Mouse (Mus musculus) brown adipose tissue, adult 24 weeks (tissue): Measurements from ENCODE around the gene Ctdsp1. TPM values are rescaled to one million over a fixed set of nuclear protein-coding genes. Genes with fewer than 3 reads are reported as not detected.

Experiments
- H3K27ac ChIP-seq: fragments of 200-500 bp; replicated peaks from 2 replicates; pipeline ENCODE4 v1.5.1; 2012; ENCODE audit warnings: low read depth, mild to moderate bottlenecking, low read length
- H3K4me1 ChIP-seq: fragments of 200-500 bp; 2 replicates; pipeline ENCODE4 v1.6.1; 2012; ENCODE audit warnings: low read length, mixed read lengths; ENCODE audit not compliant: control insufficient read depth, insufficient read depth, insufficient read length
- H3K4me3 ChIP-seq: fragments of 200-500 bp; 2 replicates; pipeline ENCODE4 v1.5.1; 2012; ENCODE audit warnings: low read depth, mild to moderate bottlenecking, low read length, moderate library complexity; ENCODE audit not compliant: insufficient read depth
- polyA plus RNA-seq: library from polyadenylated mRNA; stranded (reverse); fragments of >200 nt; gene quantifications from 2 replicates; pipeline ENCODE4 v1.2.4, GENCODE M21; 2012; ENCODE audit not compliant: missing spikeins, insufficient read depth, insufficient read length

Gene Ctdsp1
- polyA plus RNA-seq, 1 experiment = 98.0 TPM

DNA sequence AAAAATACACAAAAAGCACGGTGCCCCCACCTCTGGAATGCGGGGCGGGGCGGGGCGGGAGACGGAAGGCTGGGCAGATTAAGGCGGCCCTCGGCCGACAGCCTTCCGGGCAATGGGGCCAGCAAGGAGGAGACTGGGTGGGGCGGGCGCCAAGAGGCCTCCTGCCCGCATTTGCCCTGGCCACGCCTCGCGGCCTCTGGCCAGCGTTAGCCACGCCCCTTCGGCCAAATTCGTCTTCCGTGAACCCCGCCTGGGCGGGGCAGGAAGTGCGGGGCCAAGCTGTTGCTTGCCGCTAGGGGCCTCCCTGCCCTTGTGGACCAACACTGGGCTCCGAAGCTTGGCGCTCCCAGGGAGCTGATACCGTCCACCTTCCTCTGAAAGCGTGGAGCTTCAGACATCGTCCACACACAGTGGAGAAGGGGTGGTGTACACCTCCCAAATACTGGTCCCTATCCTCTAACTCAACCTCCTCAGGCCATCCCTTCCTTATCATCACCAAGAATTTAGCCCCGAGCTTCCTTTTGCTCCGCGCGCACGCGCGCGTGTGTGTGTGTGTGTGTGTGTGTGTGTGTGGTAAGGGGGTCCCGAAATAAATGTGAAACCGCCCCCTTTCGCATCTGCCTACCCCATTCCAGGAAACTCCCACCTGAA, 6.1 kb downstream of the Ctdsp1 start:
- H3K4me1 ChIP-seq = no peaks in the 10 kb centered on the region; the same call in 1 of the 2 replicates
- peak overlapping the region; percentile 60 for H3K4me3 ChIP-seq
- H3K27ac ChIP-seq = peak overlapping the region; percentile 92

DNA sequence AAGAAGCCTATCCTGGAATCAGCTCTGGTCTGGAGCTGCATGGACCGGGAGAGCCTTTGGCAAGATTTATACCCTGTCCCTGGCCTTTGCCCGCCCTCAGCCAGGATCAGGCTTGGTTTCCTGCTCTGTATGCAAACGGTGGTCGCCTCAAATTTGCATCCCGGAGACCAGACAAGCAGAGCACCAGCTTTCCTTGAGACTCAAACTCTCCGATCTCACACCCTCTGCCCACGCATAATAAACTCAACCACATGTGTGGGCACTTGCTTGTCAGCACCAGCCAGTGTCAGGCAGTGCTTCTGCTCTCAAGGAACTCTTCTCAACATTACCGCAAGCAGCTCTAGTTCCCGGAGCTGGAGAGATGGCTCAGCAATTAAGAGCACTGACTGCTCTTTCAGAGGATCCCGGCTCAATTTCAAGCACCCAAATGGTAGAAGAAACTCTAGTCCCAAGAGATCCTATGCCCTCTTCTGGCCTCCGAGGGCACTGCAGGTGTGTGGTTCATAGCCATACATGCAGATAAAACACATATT, 6.7 kb downstream of the Ctdsp1 start:
- no peaks in the 10 kb centered on the region; the same call in 1 of the 2 replicates for H3K4me1 ChIP-seq
- peak overlapping the region; percentile 91 for H3K27ac ChIP-seq
- H3K4me3 ChIP-seq = peak overlapping the region; percentile 60

DNA sequence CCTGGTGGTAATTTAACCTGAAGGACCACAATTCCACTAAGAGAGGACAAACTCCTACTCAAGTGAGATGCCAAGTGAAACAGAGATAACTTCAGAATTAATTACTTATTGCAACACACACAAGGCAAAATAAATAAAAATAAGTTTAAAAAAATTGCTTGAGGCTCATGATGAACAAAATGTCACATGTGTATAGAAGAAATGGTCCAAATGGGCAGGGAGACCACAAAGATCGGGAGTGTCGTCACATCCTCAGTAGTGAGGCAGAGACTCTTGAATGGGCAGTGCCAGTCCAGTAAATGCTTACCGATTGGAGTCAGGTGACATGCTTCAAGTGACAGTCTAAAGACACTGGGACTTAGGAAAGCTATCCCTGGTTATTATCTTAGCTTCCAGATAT, 9.2 kb downstream of the Ctdsp1 start:
- H3K4me3 ChIP-seq = no peak overlapping the region
- H3K4me1 ChIP-seq = no peaks in the 10 kb centered on the region
- no peak overlapping the region for H3K27ac ChIP-seq

DNA sequence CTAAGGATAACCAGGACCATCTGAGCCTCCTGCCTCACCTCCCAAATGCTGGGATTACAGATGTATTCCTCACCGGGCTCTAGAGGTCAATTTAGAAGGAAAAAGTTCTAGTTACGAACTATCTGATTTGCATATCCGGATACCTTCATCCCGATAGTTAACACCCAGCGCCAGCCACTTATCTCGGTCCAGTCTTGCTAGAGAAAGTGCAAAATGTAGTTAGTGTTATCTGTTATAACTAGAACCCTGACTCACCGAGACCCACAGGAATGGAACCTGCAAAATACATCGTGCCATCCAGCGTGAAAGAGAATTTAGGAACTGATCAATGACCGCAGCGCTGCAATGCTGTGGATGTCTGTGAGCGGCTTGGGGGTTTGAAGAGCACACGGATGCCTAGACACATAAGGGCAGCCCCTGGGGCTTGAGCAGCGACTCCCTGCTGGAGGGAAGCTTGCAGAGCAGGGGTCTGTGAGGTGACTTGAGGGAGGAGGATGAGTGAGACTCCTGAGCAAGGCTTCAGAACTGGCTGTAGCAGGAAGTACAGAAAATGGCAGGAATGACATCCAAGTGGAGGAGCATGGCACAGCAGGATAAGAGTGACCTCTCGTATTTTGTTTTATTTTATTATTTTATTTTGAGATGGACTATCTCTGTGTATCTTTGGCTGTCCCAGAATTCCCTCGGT, 9.8 kb downstream of the Ctdsp1 start:
- H3K4me3 ChIP-seq = no peak overlapping the region
- H3K27ac ChIP-seq = no peak overlapping the region
- H3K4me1 ChIP-seq = no peaks in the 10 kb centered on the region

DNA sequence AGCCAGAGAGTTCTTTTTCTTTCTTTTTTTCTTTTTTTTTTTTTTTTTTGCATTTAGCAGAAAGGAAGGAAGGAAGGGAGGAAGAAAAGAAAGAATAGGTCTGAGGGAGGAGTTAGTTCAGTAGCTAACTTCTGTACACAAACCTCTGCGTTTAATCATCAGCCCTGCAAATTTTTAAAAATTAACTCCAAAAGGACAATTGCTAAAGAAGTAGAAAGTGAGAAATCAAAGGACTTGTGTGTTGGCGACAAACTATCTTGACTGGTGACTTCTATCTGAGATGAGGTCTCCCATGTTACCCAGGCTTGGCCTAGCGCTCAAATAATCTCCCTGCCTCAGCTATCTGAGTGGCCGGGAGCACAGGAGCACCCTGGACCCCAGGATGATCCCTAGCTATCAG, 12.9 kb downstream of the Ctdsp1 start:
- Histone ChIP-seq H3K4me1 (no peaks in the 10 kb centered on the region), H3K4me3 (no peak overlapping the region), H3K27ac (no peak overlapping the region)

DNA sequence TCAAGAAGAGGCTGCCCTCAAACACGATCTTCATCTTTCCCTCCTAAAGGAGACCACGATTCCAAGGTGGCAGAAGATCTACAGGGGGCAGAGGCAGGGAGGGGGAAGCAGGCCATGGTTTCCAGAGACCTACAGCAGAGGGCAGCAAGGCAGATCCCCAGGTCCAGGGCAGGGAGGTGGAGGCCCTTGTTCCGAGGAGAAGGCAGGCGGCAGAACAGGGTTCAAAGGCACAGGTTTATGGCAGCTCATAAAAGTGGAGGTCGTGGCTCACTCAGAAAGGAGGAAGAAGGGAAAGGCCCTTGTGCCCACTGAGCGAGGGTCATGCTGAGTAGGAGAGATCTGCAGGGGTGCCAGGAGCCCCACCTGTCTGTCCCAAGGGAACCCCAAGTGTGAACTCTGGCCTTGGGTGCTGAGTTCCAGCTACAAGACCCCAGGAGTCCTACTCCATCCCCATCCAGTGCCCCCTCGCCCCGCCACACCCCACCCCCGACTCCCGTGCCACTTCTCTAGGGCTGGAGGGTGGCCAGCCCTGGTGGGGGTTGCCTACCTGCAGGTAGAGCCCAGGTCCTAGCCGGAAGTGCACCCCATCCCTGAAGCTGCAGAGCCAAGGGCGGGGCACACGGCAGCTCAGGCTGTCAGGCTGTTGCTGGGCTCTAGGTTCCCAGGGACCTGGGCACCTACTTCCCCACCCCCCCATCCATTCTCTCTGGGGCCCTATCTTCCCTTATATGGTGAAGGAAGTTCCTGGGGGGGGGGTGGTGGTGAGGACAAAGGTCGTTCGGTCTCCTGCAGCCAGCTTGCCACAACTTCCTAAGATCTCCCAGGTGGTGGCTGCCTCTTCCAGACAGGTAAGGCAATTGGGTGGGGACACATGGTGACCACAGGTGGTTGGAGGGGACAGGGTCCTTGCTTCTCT, 17.5 kb downstream of the Ctdsp1 start, which contains the start of gene Vil1:
TSS of gene Vil1 (plus strand) at position 788 of the 916 bp plus-strand sequence.
- no peak within 1 kb of the TSS for H3K27ac ChIP-seq
- H3K4me1 ChIP-seq = no peaks in the 10 kb centered on the region
- no peak within 1 kb of the TSS for H3K4me3 ChIP-seq

DNA sequence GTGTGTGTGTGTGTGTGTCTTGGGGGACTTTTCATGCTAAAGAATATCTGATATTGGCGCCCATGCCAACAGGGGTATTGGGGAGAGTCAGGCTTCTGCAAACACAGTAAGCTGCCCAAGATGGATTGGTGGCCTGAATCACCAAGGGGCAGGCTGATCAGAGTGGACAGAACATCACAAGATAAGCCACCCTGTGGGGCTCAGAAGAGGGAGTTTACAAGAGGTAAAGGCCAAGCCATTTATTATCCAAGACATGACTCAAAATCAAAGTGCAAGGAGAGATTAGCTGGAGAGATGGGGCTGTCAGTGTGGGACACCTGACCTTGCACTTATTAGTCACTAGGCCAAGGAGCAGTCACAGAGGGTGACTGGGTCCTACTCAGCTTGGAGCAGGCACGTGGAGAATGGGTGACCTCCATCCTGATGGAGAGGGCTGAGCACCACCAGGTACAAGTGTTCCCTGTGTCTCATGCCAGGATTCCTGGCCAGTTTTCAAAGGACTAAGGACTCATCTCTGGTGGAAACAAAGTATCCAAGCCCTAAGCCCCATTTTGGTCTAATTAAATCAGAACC, 20.5 kb downstream of the Ctdsp1 start:
- Histone ChIP-seq H3K27ac (no peak overlapping the region), H3K4me1 (no peaks in the 10 kb centered on the region), H3K4me3 (no peak overlapping the region)

DNA sequence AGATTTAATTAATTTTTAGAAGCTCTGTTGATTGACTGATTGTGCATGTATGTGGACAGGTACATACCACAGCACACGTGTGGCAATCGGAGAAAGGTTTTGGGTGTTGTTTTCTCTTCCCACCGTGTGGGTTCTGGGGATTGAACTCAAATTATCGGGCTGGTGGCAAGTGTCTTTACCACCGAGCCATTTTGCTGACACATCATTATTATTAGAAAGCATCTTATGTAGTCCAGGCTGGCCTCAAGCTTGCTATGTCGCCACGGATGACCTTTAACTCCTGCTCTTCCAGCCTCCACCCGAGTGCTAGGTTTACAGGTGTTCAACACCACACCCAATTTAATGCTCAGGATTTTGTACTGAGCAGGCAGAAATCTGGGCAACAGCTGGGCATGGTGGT, 21.4 kb downstream of the Ctdsp1 start:
- Histone ChIP-seq H3K4me3 (no peak overlapping the region), H3K27ac (no peak overlapping the region), H3K4me1 (no peaks in the 10 kb centered on the region)

DNA sequence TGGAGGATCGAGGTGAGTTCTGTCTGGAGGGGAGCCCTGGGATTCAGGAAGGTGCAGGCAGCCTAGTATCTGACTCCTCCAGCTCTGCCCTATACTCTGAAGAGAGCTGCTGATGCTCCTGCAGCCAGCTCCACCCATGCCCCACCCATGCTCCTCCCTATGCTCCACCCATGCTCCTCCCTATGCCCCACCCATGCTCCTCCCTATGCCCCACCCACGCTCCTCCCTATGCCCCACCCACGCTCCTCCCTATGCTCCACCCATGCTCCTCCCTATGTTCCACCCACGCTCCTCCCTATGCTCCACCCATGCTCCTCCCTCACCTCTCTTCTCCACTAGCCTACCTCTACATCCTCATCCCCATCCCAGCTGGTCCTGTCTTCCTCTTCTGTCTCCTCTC, 23.8 kb downstream of the Ctdsp1 start:
- H3K4me1 ChIP-seq = no peaks in the 10 kb centered on the region
- H3K27ac ChIP-seq = no peak overlapping the region
- H3K4me3 ChIP-seq = no peak overlapping the region

DNA sequence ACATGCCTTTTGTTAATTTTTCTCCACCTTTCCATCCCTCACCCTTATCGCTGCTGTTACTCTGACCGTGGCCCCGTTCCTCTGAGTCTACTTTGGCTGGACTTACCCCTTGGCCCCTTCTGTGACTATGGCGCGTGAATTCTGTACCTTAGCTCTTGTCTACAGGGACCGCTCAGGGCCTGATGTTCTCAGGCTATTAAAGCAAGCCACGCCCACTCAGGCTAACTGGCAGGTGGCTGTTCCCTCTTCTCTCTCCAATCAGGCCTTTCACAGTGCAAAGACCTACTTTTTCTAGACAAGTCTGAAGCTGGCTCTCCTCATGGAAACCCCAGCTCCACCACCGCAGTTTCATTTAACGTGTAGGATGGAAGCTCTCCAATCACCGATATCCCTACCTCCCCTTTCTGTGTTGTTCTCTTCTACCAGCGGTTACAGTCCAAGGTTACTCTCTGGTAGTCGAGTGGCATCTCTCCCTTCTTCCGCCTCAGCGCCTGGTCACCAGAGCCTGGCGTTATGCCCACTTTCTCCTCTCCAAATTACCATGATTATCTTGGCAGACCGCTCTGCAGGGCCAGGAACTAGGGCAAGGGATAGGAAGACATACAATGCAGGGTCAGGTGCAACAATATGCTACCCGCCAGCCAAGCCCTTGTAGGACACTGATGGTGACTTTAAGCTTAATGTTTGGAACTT, 27.6 kb downstream of the Ctdsp1 start:
- Histone ChIP-seq H3K4me3 (no peak overlapping the region), H3K4me1 (no peaks in the 10 kb centered on the region), H3K27ac (peak overlapping the region; percentile 26; the same call in 1 of the 2 replicates)

DNA sequence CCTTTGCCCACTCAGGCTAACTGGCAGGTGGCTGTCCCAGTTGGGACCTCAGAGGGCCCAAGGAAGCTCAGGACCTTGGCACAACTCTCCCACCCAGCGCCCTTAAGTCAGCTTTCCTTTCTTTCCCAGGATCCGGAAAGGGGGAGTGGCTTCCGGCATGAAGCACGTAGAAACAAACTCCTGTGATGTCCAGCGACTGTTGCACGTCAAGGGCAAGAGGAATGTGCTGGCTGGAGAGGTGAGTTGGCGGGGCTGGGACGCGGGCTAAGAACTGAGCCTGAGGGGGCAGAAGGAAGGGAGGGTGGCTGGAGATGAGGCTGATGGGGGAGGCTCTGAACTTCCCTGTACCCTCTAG, 28.1 kb downstream of the Ctdsp1 start:
- no peaks in the 10 kb centered on the region for H3K4me1 ChIP-seq
- H3K27ac ChIP-seq = peak overlapping the region; percentile 26; the same call in 1 of the 2 replicates

DNA sequence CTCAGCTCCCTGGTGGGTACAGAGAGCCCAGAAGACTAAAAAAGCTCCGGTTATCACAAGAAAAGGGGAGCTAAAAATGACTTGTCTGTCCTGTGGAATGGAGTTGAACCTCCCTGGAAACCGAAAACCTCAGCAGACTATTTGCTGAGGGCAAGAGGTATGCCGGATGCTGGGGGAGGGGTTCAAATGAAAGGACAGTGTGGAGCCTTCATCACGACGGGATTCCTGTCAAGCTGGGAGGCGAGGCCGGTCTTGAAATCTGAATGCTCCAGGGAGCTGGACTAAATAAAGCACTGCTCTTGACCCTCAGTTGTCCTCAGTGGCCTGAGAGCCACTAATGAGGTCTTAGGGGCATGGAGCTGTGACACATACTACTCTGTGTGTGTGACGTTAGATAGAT, 31.8 kb downstream of the Ctdsp1 start:
- no peak overlapping the region for H3K4me3 ChIP-seq
- H3K27ac ChIP-seq = no peak overlapping the region
- H3K4me1 ChIP-seq = no peaks in the 10 kb centered on the region

More for the DNA sequence above, 28.1 kb downstream of the Ctdsp1 start:
- no peak overlapping the region for H3K4me3 ChIP-seq

DNA sequence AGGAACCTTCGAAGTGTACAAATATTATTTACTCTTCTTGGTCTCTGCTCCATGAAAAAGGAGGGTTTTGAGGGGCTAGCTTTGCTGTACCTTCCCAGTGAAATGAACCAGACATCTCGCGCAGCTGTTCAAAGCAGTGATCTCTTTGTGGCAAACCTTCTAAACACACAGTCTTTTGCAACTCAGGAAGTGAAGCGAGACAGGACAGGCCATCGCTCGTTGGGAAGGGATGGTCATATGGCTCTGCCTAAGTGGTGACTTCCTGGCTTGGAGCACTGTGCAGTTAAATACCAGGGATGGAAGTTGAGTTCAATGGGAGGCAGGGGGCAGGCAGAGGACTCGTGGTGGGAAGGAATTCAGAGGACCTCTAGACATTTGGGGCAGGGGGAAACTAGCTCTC, 34.5 kb downstream of the Ctdsp1 start:
- Histone ChIP-seq H3K4me3 (no peak overlapping the region), H3K27ac (no peak overlapping the region), H3K4me1 (no peaks in the 10 kb centered on the region)

DNA sequence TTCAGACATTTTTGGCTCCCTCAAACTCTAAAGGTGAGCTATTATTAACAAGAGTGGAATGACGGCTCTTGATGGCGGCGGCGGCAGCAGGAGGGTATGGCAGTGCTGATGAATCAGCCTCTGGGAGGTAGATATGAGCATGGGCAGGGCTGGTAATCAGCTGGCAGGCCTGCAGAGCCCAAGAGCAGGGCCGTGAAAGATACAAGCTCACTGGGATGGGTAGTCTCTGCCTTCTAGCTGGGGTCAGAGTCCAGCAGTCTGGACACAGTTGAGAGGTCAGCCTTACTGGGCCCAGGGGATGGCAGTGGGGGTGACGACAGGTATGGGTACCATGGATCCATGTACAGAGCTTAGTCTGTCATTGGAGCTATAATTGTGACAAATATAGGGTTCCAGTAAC, 41.9 kb downstream of the Ctdsp1 start:
- Histone ChIP-seq H3K4me3 (no peak overlapping the region), H3K27ac (no peak overlapping the region), H3K4me1 (no peaks in the 10 kb centered on the region)
